Mouse (Mus musculus): ENCODE results near the gene Clec2i. TPM values are rescaled to one million over a fixed set of nuclear protein-coding genes. Genes with fewer than 3 reads are reported as not detected.

Gene Clec2i
- polyA plus RNA-seq (2017; shearing (Covaris generic)) = 119 TPM

GRCm38 (mm10) chr6:128887091-128887790, at the start of gene Clec2i:
TSS of gene Clec2i (plus strand) at chr6:128887588.

GRCm38 (mm10) chr6:128890948-128891355, 3.6 kb downstream of the Clec2i start, which contains the start of gene BC035044:
TSS of gene BC035044 (minus strand) at chr6:128891126.

GRCm38 (mm10) chr6:128934081-128934480, 46.7 kb downstream of the Clec2i start, which contains the start of gene Clec2g:
TSS of gene Clec2g (plus strand) at chr6:128934381.

Other genes starting within 250 kb of the Clec2i start
- not detected for gene Clec2h, start 225.2 kb upstream of the Clec2i start, polyA plus RNA-seq (2017; shearing (Covaris generic))
- not detected for gene Klrb1, start 164.5 kb upstream of the Clec2i start, polyA plus RNA-seq (2017; shearing (Covaris generic))
- gene Klrb1c, start 98.4 kb upstream of the Clec2i start, polyA plus RNA-seq (2017; shearing (Covaris generic)) = 3.7 TPM
- not detected for gene Gm44511, start 61.3 kb upstream of the Clec2i start, polyA plus RNA-seq (2017; shearing (Covaris generic))
- not detected for gene Klrb1b, start 61.3 kb upstream of the Clec2i start, polyA plus RNA-seq (2017; shearing (Covaris generic))
- 4.9 TPM for gene BC035044, start 3.5 kb downstream of the Clec2i start, polyA plus RNA-seq (2017; shearing (Covaris generic))
- gene Clec2g, start 46.8 kb downstream of the Clec2i start, polyA plus RNA-seq (2017; shearing (Covaris generic)) = not detected
- gene Klrb1f, start 158.3 kb downstream of the Clec2i start, polyA plus RNA-seq (2017; shearing (Covaris generic)) = 3.6 TPM
- not detected for gene Clec2e, start 213.3 kb downstream of the Clec2i start, polyA plus RNA-seq (2017; shearing (Covaris generic))